ENCODE assay signal across 8 mouse cellular contexts in the genomic region with DNA sequence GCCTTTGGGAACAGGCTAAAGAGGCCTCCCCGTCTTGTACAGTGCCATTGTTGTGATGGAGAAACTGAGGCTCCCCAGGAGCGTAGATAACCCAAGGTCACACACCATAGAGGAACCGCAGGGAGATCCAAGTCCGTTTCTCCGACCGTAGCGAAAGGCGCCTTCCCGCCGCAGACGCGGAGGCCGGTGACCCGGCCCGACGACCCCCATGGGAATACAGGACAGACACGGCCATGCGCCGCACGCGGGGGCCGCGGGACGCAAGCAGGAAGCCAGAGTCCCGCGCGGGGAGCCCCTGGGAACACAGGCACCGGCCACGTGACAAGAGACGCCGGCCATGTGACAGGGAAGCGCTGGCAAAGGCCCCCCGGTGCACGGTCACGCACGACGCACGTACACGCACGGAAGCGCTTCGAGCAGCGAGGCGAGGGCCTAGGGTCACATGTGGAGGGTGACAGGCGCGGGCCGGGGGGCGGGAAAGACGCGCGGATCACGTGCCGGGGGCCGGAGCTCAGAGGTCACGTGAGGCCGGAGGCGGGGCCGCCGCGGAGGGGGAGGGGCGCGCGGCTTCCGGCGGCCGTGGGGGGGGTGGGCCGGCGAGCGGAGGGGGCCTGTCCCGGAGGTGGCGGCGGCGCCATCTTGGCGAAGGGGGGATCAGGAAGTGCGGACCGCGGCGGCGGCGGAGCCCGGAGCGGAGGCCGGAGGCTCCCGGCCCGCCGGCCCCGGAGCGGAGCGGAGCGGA. TPM values are rescaled to one million over a fixed set of nuclear protein-coding genes. Genes with fewer than 3 reads are reported as not detected.
DNase-seq lines count a peak whose midpoint lies in the region; ATAC-seq lines count a peak whose summit lies in the region.

A gene (plus strand): TSS at position 649 of the 742 bp plus-strand sequence.

- peak within 1 kb of the TSS; percentile 100 for H3K9ac ChIP-seq in hindbrain, embryonic 16.5 days (ENCODE audit: low read depth, low read length)

- H3K27ac ChIP-seq in hindbrain, embryonic 16.5 days (ENCODE audit: low read depth, low read length) = peak within 1 kb of the TSS; percentile 95
- peak within 1 kb of the TSS; percentile 86 for H3K27ac ChIP-seq in macrophage

- H3K79me2 ChIP-seq in macrophage (ENCODE audit: inconsistent target) = peaks cover 57% of the 10 kb centered on the region

- WGBS in hindbrain, embryonic 16.5 days = under 1% methylated on average over 69 of the region's 90 CpGs
- under 1% methylated on average over 73 of the region's 90 CpGs for WGBS in macrophage (ENCODE audit: missing documents)

- no peaks in the 10 kb centered on the region for H3K27me3 ChIP-seq in hindbrain, embryonic 16.5 days (replicated peaks; ENCODE audit: control insufficient read depth, insufficient read depth, low read length)

- peak within 1 kb of the TSS; percentile 92 for H3K4me2 ChIP-seq in hindbrain, embryonic 16.5 days (ENCODE audit: low read length)

- H3K9me3 ChIP-seq in hindbrain, embryonic 16.5 days (ENCODE audit: control insufficient read depth, low read length) = no peaks in the 10 kb centered on the region

- peak; percentile 96 for DNase-seq in T-cell, adult 2 months (ENCODE audit: low spot score)
- peak; percentile 95 to 98 for DNase-seq in cerebellum, postnatal 36 days
- peak; percentile 94 for DNase-seq in gastrocnemius, adult 18-20 months (ENCODE audit: low spot score)
- DNase-seq in left cerebral cortex, adult 18-20 months (ENCODE audit: low spot score in 2 of 2) = peak; percentile 95 to 98
- DNase-seq in right cerebral cortex, adult 18-20 months = peak; percentile 98
- DNase-seq in urinary bladder, postnatal 10 days (ENCODE audit: low spot score) = peak; percentile 92

- peak within 1 kb of the TSS; percentile 88 for H3K4me3 ChIP-seq in hindbrain, embryonic 16.5 days (ENCODE audit: low read length)
- H3K4me3 ChIP-seq in macrophage (ENCODE audit: inconsistent target) = peak within 1 kb of the TSS; percentile 91

- peaks cover 11% of the 10 kb centered on the region; the same call in 1 of the 2 replicates for H3K36me3 ChIP-seq in hindbrain, embryonic 16.5 days (ENCODE audit: control insufficient read depth, insufficient read depth, low read length)
- peaks cover 31% of the 10 kb centered on the region for H3K36me3 ChIP-seq in macrophage (ENCODE audit: inconsistent target)

- peak; percentile 96 for ATAC-seq in hindbrain, embryonic 16.5 days

- H3K4me1 ChIP-seq in hindbrain, embryonic 16.5 days (ENCODE audit: control insufficient read depth, insufficient read depth, low read depth, low read length) = peaks cover 29% of the 10 kb centered on the region

RNA-seq across cellular contexts. Expression of the gene that starts here (rescaled TPM):
- total RNA-seq in gastrocnemius, adult 18-20 months (2021) = 10 to 100 TPM; 13.1 to 14.0 TPM
- 9.7 and 10.5 TPM in 2 replicates for polyA plus RNA-seq in hindbrain, embryonic 16.5 days (2015; fragmentation: Nextera tagmentation; extraction: Ambion mirVana)
- total RNA-seq in left cerebral cortex, adult 18-20 months (2021) = 10 to 100 TPM; 86.0 to 90.3 TPM
- total RNA-seq in macrophage (2018; cell fraction: chromatin; rRNA removed) = 100 to 1,000 TPM in 10 of 26 experiments, 10 to 100 TPM in 16; 35.4 to 137 (median 77.0) TPM
- total RNA-seq in macrophage (2018; cell fraction: cytosol; rRNA removed) = 100 to 1,000 TPM in 20 of 26 experiments, 10 to 100 TPM in 6; 75.1 to 133 (median 110) TPM
- total RNA-seq in macrophage (2018; cell fraction: nucleus; rRNA removed) = 100 to 1,000 TPM in 7 of 26 experiments, 10 to 100 TPM in 19; 44.7 to 139 (median 80.3) TPM
- 104 to 201 TPM (median 119 TPM) in 3 replicates for polyA plus RNA-seq in macrophage (2018)

Comparison
In these comparisons a context has a peak if more than half of its experiments do, and no peak if none do; other contexts are left out.
1. Peak in every context shown above with its lines: DNase-seq, ATAC-seq, H3K4me3 ChIP-seq and H3K27ac ChIP-seq.
2. RNA of the gene that starts here (total RNA-seq): 86.0 to 90.3 TPM in left cerebral cortex, adult 18-20 months; 13.1 to 14.0 TPM in gastrocnemius, adult 18-20 months; every median in the first group is over 4 times any median in the second.